Mouse (Mus musculus): ENCODE measurements around the gene Npr2.

Npr2 gene

GRCm38 (mm10) chr4:43669428-43669794 is 37.7 kb downstream of the Npr2 start:
- DNase-seq (ENCODE audit: low read depth, low spot score), result no peak

GRCm38 (mm10) chr4:43672070-43672469 is 40.3 kb downstream of the Npr2 start:
- DNase-seq (ENCODE audit: low read depth, low spot score), result peak; percentile 92

- no peak for DNase-seq (ENCODE audit: low read depth, low spot score)
Observed at GRCm38 (mm10) chr4:43673703-43674102, 42.0 kb downstream of the Npr2 start.

GRCm38 (mm10) chr4:43674974-43675373 is 43.2 kb downstream of the Npr2 start:
- DNase-seq (ENCODE audit: low read depth, low spot score), result no peak

GRCm38 (mm10) chr4:43675608-43676007 is 43.9 kb downstream of the Npr2 start:
- DNase-seq (ENCODE audit: low read depth, low spot score), result peak; percentile 74

GRCm38 (mm10) chr4:43678541-43678940 is 46.8 kb downstream of the Npr2 start:
- no peak for DNase-seq (ENCODE audit: low read depth, low spot score)

GRCm38 (mm10) chr4:43679416-43680043 is 47.8 kb downstream of the Npr2 start:
- DNase-seq (ENCODE audit: low read depth, low spot score), result no peak

GRCm38 (mm10) chr4:43690021-43690420 is 58.3 kb downstream of the Npr2 start:
- DNase-seq (ENCODE audit: low read depth, low spot score), result no peak

GRCm38 (mm10) chr4:43691026-43691425 is 59.3 kb downstream of the Npr2 start:
- no peak for DNase-seq (ENCODE audit: low read depth, low spot score)

GRCm38 (mm10) chr4:43693806-43694241 is 62.1 kb downstream of the Npr2 start:
- DNase-seq (ENCODE audit: low read depth, low spot score), result peak; percentile 23

GRCm38 (mm10) chr4:43694439-43695248 is 62.9 kb downstream of the Npr2 start:
- DNase-seq (ENCODE audit: low read depth, low spot score), result no peak

- DNase-seq (ENCODE audit: low read depth, low spot score), result peak; percentile 37
Observed at GRCm38 (mm10) chr4:43695249-43695671, 63.5 kb downstream of the Npr2 start.

GRCm38 (mm10) chr4:43696561-43696960 is 64.8 kb downstream of the Npr2 start:
- DNase-seq (ENCODE audit: low read depth, low spot score), result no peak

GRCm38 (mm10) chr4:43700707-43701106 is 69.0 kb downstream of the Npr2 start, which contains the start of gene Olfr70:
Olfr70 (minus strand) TSS chr4:43700807.
- DNase-seq (ENCODE audit: low read depth, low spot score), result no peak
